Mouse (Mus musculus) liver, adult 2 months (tissue): Measurements from ENCODE around the gene Rdh19.

ENCODE experiments used
- CTCF ChIP-seq: fragments of 200-500 bp; IDR thresholded peaks from 2 replicates; pipeline ENCODE4 v1.5.1; 2011; ENCODE audit warnings: low read depth, low read length, control low read depth
- POLR2A ChIP-seq: fragments of 200-500 bp; IDR thresholded peaks from 2 replicates; pipeline ENCODE4 v1.6.1; 2011; ENCODE audit warnings: low read length, control low read depth; ENCODE audit not compliant: insufficient read depth; ENCODE audit errors: extremely low read depth

DNA sequence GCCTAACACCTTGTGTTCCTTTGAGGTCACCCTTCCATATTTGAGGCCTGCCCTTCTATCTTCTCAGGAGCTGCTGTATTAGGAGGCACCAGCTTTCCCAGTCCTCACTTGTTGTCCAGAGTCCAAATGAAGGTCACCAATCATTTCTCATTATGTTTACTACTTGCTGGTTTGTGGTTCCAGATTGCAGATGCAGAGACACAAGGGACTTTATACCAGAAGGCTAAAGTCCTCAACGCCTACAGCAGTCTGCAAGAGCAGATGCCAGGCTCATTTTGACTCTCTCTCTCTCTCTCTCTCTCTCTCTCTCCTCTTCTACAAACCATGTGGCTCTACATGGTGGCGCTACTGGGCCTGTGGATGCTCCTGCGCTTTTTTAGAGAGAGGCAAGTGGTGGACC, 16.5 kb downstream of the Rdh19 start, which contains the start of gene Rdh16f2:
- TF ChIP-seq POLR2A (no peak), CTCF (no peak)
